Mouse (Mus musculus) inflammation-experienced regulatory T-cells (primary cell): ENCODE measurements around the gene Armc8. TPM values are rescaled to one million over a fixed set of nuclear protein-coding genes. Genes with fewer than 3 reads are reported as not detected.

Experiments used
- polyA plus RNA-seq, 2 experiments: library from polyadenylated mRNA; unstranded; fragments of 100-300 nt; shearing (Covaris generic); gene quantifications; one replicate each; pipeline ENCODE4 v1.2.1; 2017

Gene Armc8
- polyA plus RNA-seq, result 10 to 100 TPM; 28.1 to 31.3 TPM

GRCm38 (mm10) chr9:99568347-99569070 is at the start of gene Armc8:
TSS of gene Armc8 (minus strand) at chr9:99568899.

GRCm38 (mm10) chr9:99612202-99612601 is 43.5 kb upstream of the Armc8 start, which contains the start of gene A4gnt:
TSS of gene A4gnt (plus strand) at chr9:99612502.

GRCm38 (mm10) chr9:99575677-99576480 is 7.2 kb upstream of the Armc8 start, which contains the start of gene Dbr1:
TSS of gene Dbr1 (plus strand) at chr9:99575799.

GRCm38 (mm10) chr9:99451161-99451560 is 117.5 kb downstream of the Armc8 start, which contains the start of gene Nme9:
TSS of gene Nme9 (plus strand) at chr9:99451475.

GRCm38 (mm10) chr9:99437031-99437764 is 131.5 kb downstream of the Armc8 start, which contains the start of gene Mras:
TSS of gene Mras (minus strand) at chr9:99437381.

Other genes with a start within 250 kb of the Armc8 start
- 1 to 10 TPM in 1 of 2 experiments, under 1 TPM in 1; 0.86 to 2.1 TPM for gene Esyt3, start 210.3 kb downstream of the Armc8 start, polyA plus RNA-seq
- gene Mras, start 131.5 kb downstream of the Armc8 start, polyA plus RNA-seq, result under 1 TPM; 0.23 to 0.39 TPM
- gene Nme9, start 117.4 kb downstream of the Armc8 start, polyA plus RNA-seq, result under 1 TPM in 1 of 2 experiments, not detected in 1; 0.76 TPM
- 10 to 100 TPM; 32.5 to 49.4 TPM for gene Dbr1, start 6.9 kb upstream of the Armc8 start, polyA plus RNA-seq
- gene A4gnt, start 43.6 kb upstream of the Armc8 start, polyA plus RNA-seq, result not detected
- gene Dzip1l, start 60.6 kb upstream of the Armc8 start, polyA plus RNA-seq, result under 1 TPM; 0.06 to 0.36 TPM
- gene Cldn18, start 148.4 kb upstream of the Armc8 start, polyA plus RNA-seq, result not detected